Mouse (Mus musculus): ENCODE results near the gene Lrrc72. TPM values are rescaled to one million over a fixed set of nuclear protein-coding genes. Genes with fewer than 3 reads are reported as not detected.

Gene Lrrc72
- total and polyA plus RNA-seq, 2 experiments from 2014 or later, result not detected

DNA sequence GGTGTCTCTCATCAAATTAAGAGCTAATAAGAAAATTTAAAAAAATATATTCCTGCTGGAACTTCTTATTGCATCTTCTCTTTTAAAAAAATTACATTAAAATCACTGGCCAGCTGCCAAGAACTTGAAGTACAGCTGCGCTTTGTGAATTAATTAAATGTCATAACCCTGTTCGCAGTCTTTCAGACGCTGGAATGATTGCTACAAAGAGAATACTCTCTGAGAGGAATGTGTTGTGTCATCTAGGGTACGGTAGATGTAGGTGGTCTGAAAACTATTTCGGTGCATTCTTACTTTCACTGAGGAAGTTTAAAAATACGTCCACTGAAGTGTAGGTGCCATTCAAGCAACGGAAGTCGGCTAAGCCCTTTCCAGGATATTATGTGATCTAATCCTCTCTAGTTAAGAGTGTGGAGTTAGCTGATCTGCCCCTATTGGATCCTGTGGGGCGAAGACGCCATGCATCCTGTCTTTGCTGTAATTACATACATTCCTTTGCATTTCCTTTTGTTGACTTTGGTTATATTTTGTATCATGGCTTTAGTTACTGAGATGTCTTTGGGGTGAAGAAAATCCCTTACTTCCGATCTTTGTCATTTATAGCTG is 9.0 kb upstream of the Lrrc72 start:
- H3K4me3 ChIP-seq (ENCODE audit: low read length), result no peak overlapping the region
- no peak overlapping the region for H3K4me2 ChIP-seq (ENCODE audit: low read depth, low read length)
- H3K4me1 ChIP-seq (ENCODE audit: insufficient read depth, low read length), result no peaks in the 10 kb centered on the region
- DNase-seq (ENCODE audit: low spot score), result peak; percentile 24
- no peak for ATAC-seq
- no peaks in the 10 kb centered on the region for H3K27me3 ChIP-seq (ENCODE audit: insufficient read depth, low read length)
- no peaks in the 10 kb centered on the region for H3K9me3 ChIP-seq (ENCODE audit: low read length)
- TF ChIP-seq CTCF (IDR thresholded peaks at IDR 0.05; ENCODE audit: low read depth), result no peak
- no peaks in the 10 kb centered on the region for H3K36me3 ChIP-seq (ENCODE audit: insufficient read depth, low read length)
- no peak overlapping the region for H3K9ac ChIP-seq (replicated peaks; ENCODE audit: low read length)
- WGBS, result 60% methylated on average over 11 of the region's 11 CpGs
- H3K27ac ChIP-seq, result no peak overlapping the region

DNA sequence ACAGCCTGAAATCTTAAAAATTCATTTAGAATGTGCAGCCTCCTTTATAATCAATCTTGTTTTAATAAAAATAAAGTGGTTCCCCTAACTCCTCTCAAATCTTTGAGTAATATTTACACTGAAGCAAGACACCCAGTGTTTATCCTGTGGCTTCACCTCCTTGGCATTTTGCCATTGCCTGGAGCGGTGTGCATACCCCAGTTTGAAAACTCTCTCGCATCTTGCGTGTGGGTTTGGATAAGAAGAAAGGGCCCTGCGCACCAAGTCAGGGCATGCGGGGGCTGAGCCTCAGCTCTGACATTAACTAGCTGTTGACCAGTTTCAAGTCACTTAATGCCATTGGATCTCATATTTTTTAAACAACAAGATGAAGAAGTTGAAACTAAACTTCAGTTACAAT is 2.2 kb upstream of the Lrrc72 start:
- H3K4me2 ChIP-seq (ENCODE audit: low read depth, low read length), result no peak overlapping the region
- no peaks in the 10 kb centered on the region for H3K4me1 ChIP-seq (ENCODE audit: insufficient read depth, low read length)
- peak; percentile 3 for DNase-seq (ENCODE audit: low spot score)
- no peak for TF ChIP-seq CTCF (IDR thresholded peaks at IDR 0.05; ENCODE audit: low read depth)
- 26% methylated on average over 5 of the region's 5 CpGs for WGBS
- no peak overlapping the region for H3K9ac ChIP-seq (replicated peaks; ENCODE audit: low read length)
- no peak overlapping the region for H3K4me3 ChIP-seq (ENCODE audit: low read length)
- no peaks in the 10 kb centered on the region for H3K27me3 ChIP-seq (ENCODE audit: insufficient read depth, low read length)
- no peak overlapping the region for H3K27ac ChIP-seq
- H3K36me3 ChIP-seq (ENCODE audit: insufficient read depth, low read length), result no peaks in the 10 kb centered on the region
- no peaks in the 10 kb centered on the region for H3K9me3 ChIP-seq (ENCODE audit: low read length)
- no peak for ATAC-seq

DNA sequence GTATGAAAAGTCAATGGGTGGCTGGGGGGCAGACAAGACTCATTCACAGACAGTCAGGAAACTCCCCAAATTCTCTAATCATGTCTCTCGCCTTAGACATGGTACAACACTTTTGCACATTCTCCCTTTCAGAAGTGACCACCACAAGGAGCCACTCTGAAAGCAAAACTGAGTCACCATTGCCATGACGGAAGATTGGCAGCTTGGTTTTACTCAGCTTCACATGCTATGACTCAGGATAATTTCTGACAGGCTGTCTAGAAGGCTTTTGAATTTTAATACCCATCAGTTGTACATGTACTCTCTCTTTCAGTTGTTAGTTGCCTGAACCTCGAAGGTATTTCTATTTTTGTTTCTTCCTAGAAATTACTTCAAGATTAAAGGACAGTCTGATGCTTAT is 12.0 kb downstream of the Lrrc72 start:
- H3K4me2 ChIP-seq (ENCODE audit: low read depth, low read length), result no peak overlapping the region
- H3K4me3 ChIP-seq (ENCODE audit: low read length), result no peak overlapping the region
- H3K9ac ChIP-seq (replicated peaks; ENCODE audit: low read length), result no peak overlapping the region
- H3K4me1 ChIP-seq (ENCODE audit: insufficient read depth, low read length), result no peaks in the 10 kb centered on the region
- no peak for TF ChIP-seq CTCF (IDR thresholded peaks at IDR 0.05; ENCODE audit: low read depth)
- DNase-seq (ENCODE audit: low spot score) (no peak), ATAC-seq (no peak)
- no peaks in the 10 kb centered on the region for H3K27me3 ChIP-seq (ENCODE audit: insufficient read depth, low read length)
- no peaks in the 10 kb centered on the region for H3K9me3 ChIP-seq (ENCODE audit: low read length)
- WGBS, result 89% methylated on average over 3 of the region's 3 CpGs
- no peaks in the 10 kb centered on the region for H3K36me3 ChIP-seq (ENCODE audit: insufficient read depth, low read length)
- no peak overlapping the region for H3K27ac ChIP-seq

DNA sequence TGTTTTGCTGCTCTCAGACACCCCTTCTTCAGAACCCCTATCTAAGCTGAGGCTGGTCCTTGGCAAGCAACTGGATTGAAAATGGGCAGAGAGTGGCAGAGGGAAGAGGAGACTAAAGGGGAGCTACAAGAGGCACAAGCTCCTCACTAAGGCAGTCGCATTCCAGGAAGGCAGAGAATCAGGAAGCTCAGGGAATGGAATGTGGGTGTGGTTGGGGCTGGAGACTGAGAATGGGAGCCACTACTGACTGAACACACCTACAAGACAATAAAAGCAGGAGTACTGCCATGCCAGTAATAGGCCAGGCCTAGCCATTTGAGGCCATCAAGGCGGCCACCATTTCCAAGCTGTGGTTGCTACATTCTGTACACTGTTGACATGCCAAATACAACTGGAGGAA is 21.8 kb downstream of the Lrrc72 start:
- Histone ChIP-seq H3K4me3 (ENCODE audit: low read length) (no peak overlapping the region), H3K36me3 (ENCODE audit: insufficient read depth, low read length) (no peaks in the 10 kb centered on the region), H3K9ac (replicated peaks; ENCODE audit: low read length) (no peak overlapping the region), H3K27me3 (ENCODE audit: insufficient read depth, low read length) (no peaks in the 10 kb centered on the region), H3K4me1 (ENCODE audit: insufficient read depth, low read length) (no peaks in the 10 kb centered on the region), H3K27ac (no peak overlapping the region), H3K4me2 (ENCODE audit: low read depth, low read length) (no peak overlapping the region), H3K9me3 (ENCODE audit: low read length) (peaks cover 4% of the 10 kb centered on the region; the same call in 1 of the 2 replicates)
- 92% methylated on average over 2 of the region's 2 CpGs for WGBS
- DNase-seq (ENCODE audit: low spot score), result no peak
- no peak for ATAC-seq
- no peak for TF ChIP-seq CTCF (IDR thresholded peaks at IDR 0.05; ENCODE audit: low read depth)

DNA sequence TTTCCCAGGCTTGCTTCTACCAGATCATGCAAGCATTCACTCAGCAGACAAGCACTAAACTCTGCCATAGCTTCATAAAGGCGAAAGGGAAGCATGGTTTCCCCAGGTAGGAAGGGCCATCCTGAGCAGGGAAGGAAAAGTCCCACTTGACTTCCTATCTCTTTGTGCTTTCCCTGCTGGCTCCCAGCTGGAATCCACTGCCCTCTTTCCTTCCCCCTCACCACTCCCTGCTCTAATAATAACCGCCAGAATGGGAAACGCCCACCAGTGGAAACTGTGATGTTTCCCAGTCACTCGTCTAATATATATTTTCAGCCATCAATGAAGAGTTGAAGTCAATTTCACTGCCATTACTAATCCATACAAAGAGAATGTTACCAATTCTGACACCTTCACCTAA is 28.8 kb downstream of the Lrrc72 start:
- Histone ChIP-seq H3K9ac (replicated peaks; ENCODE audit: low read length) (no peak overlapping the region), H3K4me3 (ENCODE audit: low read length) (no peak overlapping the region), H3K27ac (no peak overlapping the region), H3K9me3 (ENCODE audit: low read length) (no peaks in the 10 kb centered on the region), H3K4me2 (ENCODE audit: low read depth, low read length) (no peak overlapping the region), H3K4me1 (ENCODE audit: insufficient read depth, low read length) (no peaks in the 10 kb centered on the region), H3K36me3 (ENCODE audit: insufficient read depth, low read length) (no peaks in the 10 kb centered on the region), H3K27me3 (ENCODE audit: insufficient read depth, low read length) (no peaks in the 10 kb centered on the region)
- no peak for ATAC-seq
- DNase-seq (ENCODE audit: low spot score), result no peak
- 78% methylated on average over 4 of the region's 4 CpGs for WGBS
- TF ChIP-seq CTCF (IDR thresholded peaks at IDR 0.05; ENCODE audit: low read depth), result no peak

DNA sequence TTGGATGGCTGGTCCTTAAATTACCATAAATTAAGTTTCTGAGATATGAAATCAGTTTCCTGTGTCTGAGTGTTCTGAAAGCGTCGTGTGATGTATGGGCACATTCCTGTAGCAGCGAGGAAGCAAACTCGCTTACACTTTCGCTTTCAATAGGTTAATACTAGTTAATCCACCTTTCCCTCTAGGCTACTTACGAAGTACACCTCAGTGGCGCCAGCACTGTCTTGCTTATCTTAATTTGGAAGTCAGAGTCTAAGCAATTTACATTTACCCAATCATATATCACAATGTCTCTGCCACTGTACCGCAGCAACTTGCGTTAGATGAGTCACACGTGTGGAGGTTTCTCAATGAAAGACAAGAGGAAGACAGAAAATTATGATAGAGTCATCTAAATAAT is 36.3 kb downstream of the Lrrc72 start:
- TF ChIP-seq CTCF (IDR thresholded peaks at IDR 0.05; ENCODE audit: low read depth), result no peak
- Histone ChIP-seq H3K9ac (replicated peaks; ENCODE audit: low read length) (no peak overlapping the region), H3K9me3 (ENCODE audit: low read length) (no peaks in the 10 kb centered on the region), H3K27ac (no peak overlapping the region), H3K36me3 (ENCODE audit: insufficient read depth, low read length) (no peaks in the 10 kb centered on the region), H3K4me1 (ENCODE audit: insufficient read depth, low read length) (no peaks in the 10 kb centered on the region), H3K4me3 (ENCODE audit: low read length) (no peak overlapping the region), H3K4me2 (ENCODE audit: low read depth, low read length) (no peak overlapping the region), H3K27me3 (ENCODE audit: insufficient read depth, low read length) (no peaks in the 10 kb centered on the region)
- ATAC-seq (no peak), DNase-seq (ENCODE audit: low spot score) (no peak)
- 84% methylated on average over 10 of the region's 10 CpGs for WGBS

DNA sequence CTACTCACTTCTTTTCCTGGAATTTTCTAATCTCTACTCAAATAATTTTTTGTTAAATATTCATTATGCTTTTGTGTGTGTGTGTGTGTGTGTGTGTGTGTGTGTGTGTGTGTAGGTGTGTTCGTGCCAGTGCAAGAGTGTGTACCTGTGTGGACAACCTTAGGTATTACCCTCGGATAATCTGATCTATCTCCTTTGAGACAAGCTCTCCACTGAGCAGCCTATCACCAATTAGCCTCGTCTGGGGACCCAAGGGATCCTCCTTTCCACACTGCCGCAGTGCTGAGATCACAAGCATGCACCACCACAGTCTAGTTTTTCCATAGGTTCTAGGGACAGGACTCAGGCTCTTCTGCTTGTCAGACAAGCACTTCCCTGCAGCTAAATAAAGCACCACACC is 37.0 kb downstream of the Lrrc72 start:
- ATAC-seq (no peak), DNase-seq (ENCODE audit: low spot score) (no peak)
- H3K4me3 ChIP-seq (ENCODE audit: low read length), result no peak overlapping the region
- H3K9me3 ChIP-seq (ENCODE audit: low read length), result no peaks in the 10 kb centered on the region
- H3K4me2 ChIP-seq (ENCODE audit: low read depth, low read length), result no peak overlapping the region
- 75% methylated on average over 4 of the region's 4 CpGs for WGBS
- H3K27me3 ChIP-seq (ENCODE audit: insufficient read depth, low read length), result no peaks in the 10 kb centered on the region
- H3K9ac ChIP-seq (replicated peaks; ENCODE audit: low read length), result no peak overlapping the region
- no peaks in the 10 kb centered on the region for H3K36me3 ChIP-seq (ENCODE audit: insufficient read depth, low read length)
- no peak for TF ChIP-seq CTCF (IDR thresholded peaks at IDR 0.05; ENCODE audit: low read depth)
- no peak overlapping the region for H3K27ac ChIP-seq
- H3K4me1 ChIP-seq (ENCODE audit: insufficient read depth, low read length), result no peaks in the 10 kb centered on the region
